Mouse (Mus musculus) C2C12 (cell line): ENCODE data around the gene Insr.

ENCODE experiments used
- CEBPB ChIP-seq: IDR thresholded peaks from one replicate; pipeline ENCODE4 v1.6.1; 2011; ENCODE audit warnings: low read depth, mild to moderate bottlenecking, control low read depth, moderate library complexity
- CTCF ChIP-seq: IDR thresholded peaks from one replicate; pipeline ENCODE4 v1.5.1; 2011; ENCODE audit not compliant: control insufficient read depth, insufficient read depth, insufficient read length
- MAX ChIP-seq: IDR thresholded peaks from one replicate; pipeline ENCODE4 v1.6.1; 2011; ENCODE audit warnings: mild to moderate bottlenecking, control low read depth
- MYOD1 ChIP-seq: IDR thresholded peaks from one replicate; pipeline ENCODE4 v1.6.1; 2011; ENCODE audit warnings: low read depth; ENCODE audit not compliant: control insufficient read depth, insufficient read length
- MYOG ChIP-seq: IDR thresholded peaks from one replicate; pipeline ENCODE4 v1.6.1; 2011; ENCODE audit not compliant: control insufficient read depth, insufficient read length; ENCODE audit errors: extremely low read depth

DNA sequence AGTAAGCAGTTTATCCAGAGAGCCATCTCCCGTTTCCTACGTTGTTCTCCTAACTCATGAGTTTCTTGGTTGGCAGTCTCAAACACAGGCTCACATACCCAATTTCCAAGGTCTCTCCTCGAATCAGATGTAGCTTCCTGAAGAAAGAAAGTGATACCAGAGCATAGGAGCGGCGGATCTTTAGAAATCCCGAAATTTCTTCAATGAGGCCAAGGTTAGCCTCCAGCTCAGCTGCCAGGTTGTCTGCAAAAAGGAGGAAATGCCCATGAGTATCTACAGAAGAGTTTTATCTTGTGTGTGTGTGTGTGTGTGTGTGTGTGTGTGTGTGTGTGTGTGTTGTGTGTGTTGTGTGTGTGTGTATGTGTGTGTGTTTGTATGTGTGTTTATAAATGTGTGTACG, 76.6 kb downstream of the Insr start:
- no peak for TF ChIP-seq CTCF
- no peak for TF ChIP-seq MAX
- no peak for TF ChIP-seq CEBPB
- TF ChIP-seq MYOG: no peak
- TF ChIP-seq MYOD1: no peak
